11 mouse cellular contexts compared by ENCODE assay signal in the genomic region with DNA sequence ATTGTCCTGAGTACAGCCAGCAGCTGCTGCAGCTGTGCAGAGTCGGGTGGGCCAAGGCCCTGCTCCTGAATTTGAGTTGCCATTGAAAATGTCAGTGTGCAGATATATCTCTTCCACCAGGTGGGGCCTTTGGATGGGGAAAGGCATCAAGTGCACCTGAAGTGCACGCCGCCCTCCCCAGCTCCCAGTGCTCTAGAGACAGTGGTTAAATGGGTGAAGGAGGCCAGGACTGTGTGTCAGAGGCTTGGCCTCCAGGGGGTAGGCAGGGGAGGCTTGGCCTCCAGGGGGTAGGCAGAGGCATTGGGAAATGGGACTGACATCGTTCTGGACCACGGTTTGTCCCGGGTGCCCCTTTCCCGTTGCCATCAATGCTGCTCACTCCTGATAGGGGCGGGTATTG. TPM values are rescaled to one million over a fixed set of nuclear protein-coding genes. Genes with fewer than 3 reads are reported as not detected.
A peak's percentile ranks its signal among the peaks of the same experiment; 100 is the strongest.
DNase-seq lines count a peak whose midpoint lies in the region; ATAC-seq and TF ChIP-seq lines count a peak whose summit lies in the region.
"Had no signal": no experiment of that assay in that cellular context is flagged by ENCODE, and none has a peak within 500 bp of the region (broad histone marks: within the 10 kb centered on the region; RNA-seq: fewer than 3 reads in every experiment).

No protein-coding gene starts in this region.

- no peak for TF ChIP-seq POLR2A in heart, adult 2 months (IDR thresholded peaks at IDR 0.05; ENCODE audit: insufficient read depth, low read depth, low read length)
- TF ChIP-seq POLR2A in ES-Bruce4 (IDR thresholded peaks at IDR 0.05; ENCODE audit: insufficient read depth, low read length), result no peak

- H3K4me1 ChIP-seq in heart, adult 2 months (ENCODE audit: control insufficient read depth, insufficient read depth, low read length), result no peaks in the 10 kb centered on the region
- peaks cover 2% of the 10 kb centered on the region for H3K4me1 ChIP-seq in ES-Bruce4 (ENCODE audit: control insufficient read depth, insufficient read depth, low read length)
- H3K4me1 ChIP-seq in intestine, postnatal 0 days (replicated peaks; ENCODE audit: control insufficient read depth, insufficient read depth, low read length), result no peaks in the 10 kb centered on the region

- no peak overlapping the region for H3K4me2 ChIP-seq in intestine, postnatal 0 days (replicated peaks; ENCODE audit: low read depth)

- no peak for TF ChIP-seq EP300 in heart, adult 2 months (IDR thresholded peaks at IDR 0.05; ENCODE audit: insufficient read depth, low read depth, low read length)
- no peak for TF ChIP-seq EP300 in ES-Bruce4 (IDR thresholded peaks at IDR 0.05; ENCODE audit: insufficient read depth, low read depth, low read length)

- H3K27ac ChIP-seq in heart, adult 2 months, result no peak overlapping the region
- no peak overlapping the region for H3K27ac ChIP-seq in layer of hippocampus, adult 2 months
- no peak overlapping the region for H3K27ac ChIP-seq in ES-Bruce4 (ENCODE audit: insufficient read depth, low read length)
- no peak overlapping the region for H3K27ac ChIP-seq in intestine, postnatal 0 days (ENCODE audit: low read depth, low read length)

- DNase-seq in heart, adult 2 months, result no peak
- DNase-seq in heart, postnatal 10 days, result no peak
- no peak for DNase-seq in layer of hippocampus, adult 2 months (ENCODE audit: low spot score in 2 of 2)
- no peak for DNase-seq in layer of hippocampus, adult 8-10 months (ENCODE audit: low spot score in 2 of 2)
- no peak for DNase-seq in c-Kit-positive CD71-positive TER-119-positive erythroid progenitor cells, embryonic 14.5 days (ENCODE audit: low spot score)
- DNase-seq in spleen, postnatal 14 days (ENCODE audit: low spot score in 2 of 2), result no peak
- DNase-seq: cerebellum, postnatal 36 days; retina, postnatal 1 day had no signal

- no peak overlapping the region for H3K4me3 ChIP-seq in heart, adult 2 months
- H3K4me3 ChIP-seq in layer of hippocampus, adult 2 months, result no peak overlapping the region
- no peak overlapping the region for H3K4me3 ChIP-seq in ES-Bruce4 (ENCODE audit: low read depth, low read length)
- no peak overlapping the region for H3K4me3 ChIP-seq in intestine, postnatal 0 days (ENCODE audit: low read depth, low read length)

- intact Hi-C loops in heart, adult 2 months (cut with DNase I), result loop anchor here (5.0 kb wide), 1 partner anchor 96 kb away; no protein-coding TSS in a partner anchor
- intact Hi-C loops in heart, postnatal 10 days (cut with DNase I), result loop anchor here (2.0 kb wide), 1 partner anchor 97 kb away; no protein-coding TSS in a partner anchor

- no peaks in the 10 kb centered on the region for H3K36me3 ChIP-seq in heart, adult 2 months (ENCODE audit: control insufficient read depth, insufficient read depth, low read length)
- H3K36me3 ChIP-seq in ES-Bruce4 (ENCODE audit: control insufficient read depth, insufficient read depth, low read length, poor library complexity, severe bottlenecking), result no peaks in the 10 kb centered on the region
- peaks cover 5% of the 10 kb centered on the region; the same call in 1 of the 2 replicates for H3K36me3 ChIP-seq in intestine, postnatal 0 days (ENCODE audit: control insufficient read depth, insufficient read depth)

- ATAC-seq in intestine, postnatal 0 days, result peak; percentile 36; the same call in 1 of the 2 replicates
- ATAC-seq: activated CD4-positive, CD25-positive, alpha-beta regulatory T cell, adult 4 months had no signal

- no peak overlapping the region for H3K9ac ChIP-seq in heart, adult 2 months (ENCODE audit: low read depth, low read length)
- no peak overlapping the region for H3K9ac ChIP-seq in ES-Bruce4 (ENCODE audit: low read depth, poor library complexity, severe bottlenecking)
- H3K9ac ChIP-seq in intestine, postnatal 0 days (ENCODE audit: low read depth, low read length), result no peak overlapping the region

- no peaks in the 10 kb centered on the region for H3K79me2 ChIP-seq in heart, adult 2 months (replicated peaks; ENCODE audit: control insufficient read depth, insufficient read depth, low read length)

- TF ChIP-seq CTCF in heart, adult 2 months (IDR thresholded peaks at IDR 0.05), result peak; percentile 47
- peak; percentile 43 for TF ChIP-seq CTCF in layer of hippocampus, adult 2 months (conservative IDR thresholded peaks at IDR 0.05)
- peak; percentile 19 for TF ChIP-seq CTCF in ES-Bruce4 (IDR thresholded peaks at IDR 0.05; ENCODE audit: low read depth, low read length)
- peak; percentile 49 for TF ChIP-seq CTCF in intestine, postnatal 0 days (IDR thresholded peaks at IDR 0.05; ENCODE audit: low read depth)

- H3K27me3 ChIP-seq in heart, adult 2 months (ENCODE audit: control insufficient read depth, insufficient read depth, low read length), result no peaks in the 10 kb centered on the region
- H3K27me3 ChIP-seq in ES-Bruce4 (ENCODE audit: control insufficient read depth, insufficient read depth, low read length, poor library complexity, severe bottlenecking), result no peaks in the 10 kb centered on the region
- H3K27me3 ChIP-seq in intestine, postnatal 0 days (replicated peaks; ENCODE audit: control insufficient read depth, insufficient read depth, low read length), result no peaks in the 10 kb centered on the region

- 72% methylated on average over 8 of the region's 8 CpGs for WGBS in heart, adult 2 months
- WGBS in intestine, postnatal 0 days, result 64% methylated on average over 8 of the region's 8 CpGs

- H3K9me3 ChIP-seq in ES-Bruce4 (replicated peaks; ENCODE audit: control insufficient read depth, insufficient read depth, low read length, poor library complexity, severe bottlenecking), result no peaks in the 10 kb centered on the region
- no peaks in the 10 kb centered on the region for H3K9me3 ChIP-seq in intestine, postnatal 0 days (ENCODE audit: control insufficient read depth)

RNA-seq across cellular contexts. Expression of a gene that starts 51.4 kb away (rescaled TPM):
- total RNA-seq in heart, adult 2 months (2021), result under 1 TPM; 0.36 to 0.47 TPM
- polyA plus RNA-seq in heart, adult 2 months (2012; rRNA removed), result 0.10 TPM in 1 of 2 replicates, not detected in the other
- total RNA-seq in heart, postnatal 10 days (2021), result under 1 TPM; 0.07 to 0.48 TPM
- 100 to 1,000 TPM; 153 to 163 TPM for total RNA-seq in layer of hippocampus, adult 2 months (2021)
- 100 to 1,000 TPM; 125 to 148 (median 136) TPM for total RNA-seq in layer of hippocampus, adult 8-10 months (2022)
- 11.2 and 11.8 TPM in 2 replicates for polyA plus RNA-seq in ES-Bruce4 (2011; ENCODE audit: insufficient read depth, insufficient read length, low read depth, missing spikeins)
- 1.7 and 2.5 TPM in 2 replicates for polyA plus RNA-seq in intestine, postnatal 0 days (2015; fragmentation: Nextera tagmentation; extraction: Ambion mirVana)
- polyA plus RNA-seq: activated CD4-positive, CD25-positive, alpha-beta regulatory T cell, adult 4 months had no signal

Comparison
In these comparisons a context has a peak if more than half of its experiments do, and no peak if none do; other contexts are left out.
1. RNA of a gene that starts 51.4 kb away (total RNA-seq): 153 to 163 TPM in layer of hippocampus, adult 2 months and 125 to 148 TPM in layer of hippocampus, adult 8-10 months; 0.07 to 0.48 TPM in heart, postnatal 10 days and 0.36 to 0.47 TPM in heart, adult 2 months; every median in the first group is over 10 times any median in the second.
2. Peak in every context shown above with its lines, with median percentiles within 50 percentile points of each other: CTCF ChIP-seq.